Mouse (Mus musculus): ENCODE measurements around the gene Lpin1.

Lpin1 gene

GRCm38 (mm10) chr12:16531956-16532859, 78.6 kb downstream of the Lpin1 start:
- intact Hi-C loops (cut with DNase I): loop anchor here (5.0 to 10.0 kb wide), 2 partner anchors 717 to 995 kb away; partner anchors contain the start of gene Trib2

- intact Hi-C loops (cut with DNase I): no loop called here
These were observed 82.1 kb downstream of the Lpin1 start for GRCm38 (mm10) chr12:16528650-16529049.

- intact Hi-C loops (cut with DNase I): no loop called here
These were observed 82.8 kb downstream of the Lpin1 start for GRCm38 (mm10) chr12:16527941-16528340.

GRCm38 (mm10) chr12:16526862-16527261, 83.9 kb downstream of the Lpin1 start:
- intact Hi-C loops (cut with DNase I): no loop called here

GRCm38 (mm10) chr12:16526134-16526533, 84.6 kb downstream of the Lpin1 start:
- intact Hi-C loops (cut with DNase I): no loop called here

- intact Hi-C loops (cut with DNase I): no loop called here
These were observed 95.6 kb downstream of the Lpin1 start for GRCm38 (mm10) chr12:16515183-16515582.

GRCm38 (mm10) chr12:16512991-16513390, 97.8 kb downstream of the Lpin1 start:
- intact Hi-C loops (cut with DNase I): no loop called here

GRCm38 (mm10) chr12:16509122-16509752, 101.5 kb downstream of the Lpin1 start:
- intact Hi-C loops (cut with DNase I): loop anchor here (2.0 to 5.0 kb wide), 3 partner anchors 692 to 972 kb away; partner anchors contain the start of gene Trib2

- intact Hi-C loops (cut with DNase I): loop anchor here (5.0 kb wide), 2 partner anchors 690 to 970 kb away; partner anchors contain the start of gene Trib2
These were observed 103.7 kb downstream of the Lpin1 start for GRCm38 (mm10) chr12:16506796-16507790.

- intact Hi-C loops (cut with DNase I): no loop called here
These were observed 106.5 kb downstream of the Lpin1 start for GRCm38 (mm10) chr12:16504244-16504643.

GRCm38 (mm10) chr12:16497960-16498359, 112.8 kb downstream of the Lpin1 start:
- intact Hi-C loops (cut with DNase I): no loop called here

GRCm38 (mm10) chr12:16492713-16493112, 118.1 kb downstream of the Lpin1 start:
- intact Hi-C loops (cut with DNase I): no loop called here

- intact Hi-C loops (cut with DNase I): no loop called here
These were observed 121.9 kb downstream of the Lpin1 start for GRCm38 (mm10) chr12:16488899-16489298.

GRCm38 (mm10) chr12:16487453-16487852, 123.3 kb downstream of the Lpin1 start:
- intact Hi-C loops (cut with DNase I): no loop called here
